Mouse (Mus musculus) 3T3-L1 (cell line): ENCODE measurements around the gene Prcd.
A peak's percentile ranks its signal among the peaks of the same experiment; 100 is the strongest.
"Not testable (repeated sequence)": the region's sequence is repeated elsewhere in the genome, so short reads cannot be mapped to it uniquely, and the experiment has no call there.

Source experiments
- DNase-seq: peaks from one replicate; pipeline ENCODE4 v3.0.0-alpha.2; 2015; ENCODE audit warnings: low read depth, low spot score

The Prcd gene

DNA sequence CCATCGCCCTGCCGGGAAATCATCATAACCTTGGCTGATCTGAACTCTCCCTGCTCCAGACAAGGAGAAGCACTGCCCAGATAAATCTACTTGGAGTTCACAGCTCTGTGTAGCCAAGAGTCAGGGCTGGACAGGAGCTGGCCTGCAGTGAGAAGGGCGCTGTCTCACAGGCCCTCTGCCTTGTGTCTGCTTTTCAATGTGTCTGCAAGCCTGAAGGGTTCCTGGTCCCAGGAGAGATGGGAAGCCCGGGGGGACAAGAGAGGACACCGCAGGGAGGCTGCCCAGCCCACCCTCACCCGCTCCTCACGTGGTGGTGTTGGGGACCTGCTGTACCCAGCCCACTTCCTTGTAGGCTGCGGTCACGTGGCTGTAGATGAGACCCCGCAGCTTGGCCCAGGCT, 4.4 kb upstream of the Prcd start:
- no peak for DNase-seq

- no peak for DNase-seq
Measured at GRCm38 (mm10) chr11:116649711-116650337, 3.5 kb upstream of the Prcd start.

- no peak for DNase-seq
Measured at GRCm38 (mm10) chr11:116650811-116651210, 2.5 kb upstream of the Prcd start.

- no peak for DNase-seq
Measured at GRCm38 (mm10) chr11:116651339-116651738, 2.0 kb upstream of the Prcd start.

DNA sequence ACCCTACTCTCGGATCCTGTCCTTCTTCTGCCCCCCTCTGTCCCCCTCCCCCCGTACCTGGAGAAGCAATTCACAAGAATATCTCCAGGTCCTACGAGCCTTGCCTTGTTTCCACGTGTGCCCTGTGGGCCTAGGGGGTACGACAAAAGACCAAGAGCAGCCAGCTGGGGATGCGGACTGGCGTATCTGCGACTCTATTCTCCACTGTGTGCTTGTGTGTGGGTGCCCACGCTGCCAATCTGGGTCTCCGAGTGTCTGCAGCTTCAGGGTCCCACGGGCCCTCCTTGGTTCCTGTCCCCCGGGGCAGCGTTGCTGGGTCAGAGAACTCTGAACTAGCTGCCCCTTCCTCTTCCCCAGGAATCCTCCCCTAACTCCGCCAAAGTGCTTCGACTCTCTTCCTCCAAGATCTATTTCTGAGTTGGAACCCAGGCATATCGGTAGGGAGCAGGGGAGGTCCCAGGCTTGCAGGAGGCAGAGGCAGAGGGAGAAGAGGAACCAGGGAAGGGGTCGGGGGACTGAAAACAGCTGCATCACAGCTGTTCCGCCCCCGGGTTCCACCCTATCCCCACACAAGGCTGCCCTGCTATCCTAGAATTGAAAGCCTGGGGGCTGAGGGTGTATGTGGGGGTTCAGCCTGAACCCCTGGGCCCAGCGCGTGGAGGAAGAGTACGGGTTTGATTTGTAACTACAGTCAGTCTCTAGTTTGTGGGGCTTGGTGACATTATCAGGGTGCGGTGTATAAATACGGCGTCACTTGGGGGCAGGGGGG, 820 bp upstream of the Prcd start:
- DNase-seq = no peak

DNA sequence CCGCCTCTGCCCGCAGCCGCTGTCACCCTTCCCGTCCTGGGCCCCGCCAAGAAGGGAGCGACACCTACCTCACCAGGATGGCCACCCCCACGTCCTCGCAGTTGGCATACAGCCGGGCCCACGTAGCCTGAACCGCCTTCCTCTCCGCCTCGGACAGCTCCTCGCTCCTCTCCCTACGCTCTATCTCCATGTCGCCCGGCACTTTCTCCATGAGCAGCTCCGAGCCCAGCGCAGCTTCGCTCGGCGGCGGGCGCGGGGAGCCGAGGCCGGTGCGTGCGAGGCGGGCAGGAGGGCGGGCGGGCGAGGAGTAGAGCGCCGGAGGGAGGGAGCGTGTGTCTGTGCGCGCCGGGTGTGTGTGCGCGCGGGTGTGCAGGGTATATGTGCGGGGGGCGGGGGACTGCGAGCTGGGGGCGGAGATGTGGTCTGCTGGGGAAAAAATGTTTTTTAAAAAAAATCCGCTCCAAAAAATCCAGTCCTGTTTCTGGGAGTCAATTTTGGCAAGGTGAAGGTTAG, 431 bp downstream of the Prcd start:
- no peak for DNase-seq

DNA sequence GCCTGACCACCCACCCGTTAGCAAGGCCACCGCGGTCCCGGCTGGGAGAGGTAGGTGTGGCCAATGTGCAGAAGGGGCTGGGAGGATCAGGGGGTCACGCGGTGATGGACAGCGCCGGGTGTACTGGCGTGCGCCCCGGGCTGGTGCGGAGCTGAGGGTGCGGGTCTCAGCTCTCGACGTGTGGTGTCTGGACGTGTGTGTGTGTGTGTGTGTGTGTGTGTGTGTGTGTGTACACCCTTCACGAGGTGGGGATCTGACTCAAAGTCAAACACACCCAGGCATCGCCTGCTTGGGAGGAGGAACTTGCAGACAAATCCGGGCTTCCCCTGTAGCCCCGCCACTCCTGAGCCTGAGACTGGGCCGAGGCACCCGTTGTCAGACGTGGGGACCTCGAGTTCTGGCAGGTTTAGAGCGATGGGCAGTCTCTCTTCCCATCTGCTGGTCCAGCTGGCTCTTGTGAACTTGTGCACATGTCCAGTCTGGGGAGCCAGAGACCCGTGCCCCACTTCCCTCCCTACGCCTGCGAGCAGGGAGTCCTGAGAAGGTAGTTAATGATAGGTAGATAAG, 1.0 kb downstream of the Prcd start, which contains the start of gene Cygb:
Gene Cygb, minus strand, starts transcription at position 59 of the 567 bp plus-strand sequence.
- DNase-seq = no peak

- DNase-seq = no peak
Measured at GRCm38 (mm10) chr11:116656348-116657191, 3.2 kb downstream of the Prcd start.

DNA sequence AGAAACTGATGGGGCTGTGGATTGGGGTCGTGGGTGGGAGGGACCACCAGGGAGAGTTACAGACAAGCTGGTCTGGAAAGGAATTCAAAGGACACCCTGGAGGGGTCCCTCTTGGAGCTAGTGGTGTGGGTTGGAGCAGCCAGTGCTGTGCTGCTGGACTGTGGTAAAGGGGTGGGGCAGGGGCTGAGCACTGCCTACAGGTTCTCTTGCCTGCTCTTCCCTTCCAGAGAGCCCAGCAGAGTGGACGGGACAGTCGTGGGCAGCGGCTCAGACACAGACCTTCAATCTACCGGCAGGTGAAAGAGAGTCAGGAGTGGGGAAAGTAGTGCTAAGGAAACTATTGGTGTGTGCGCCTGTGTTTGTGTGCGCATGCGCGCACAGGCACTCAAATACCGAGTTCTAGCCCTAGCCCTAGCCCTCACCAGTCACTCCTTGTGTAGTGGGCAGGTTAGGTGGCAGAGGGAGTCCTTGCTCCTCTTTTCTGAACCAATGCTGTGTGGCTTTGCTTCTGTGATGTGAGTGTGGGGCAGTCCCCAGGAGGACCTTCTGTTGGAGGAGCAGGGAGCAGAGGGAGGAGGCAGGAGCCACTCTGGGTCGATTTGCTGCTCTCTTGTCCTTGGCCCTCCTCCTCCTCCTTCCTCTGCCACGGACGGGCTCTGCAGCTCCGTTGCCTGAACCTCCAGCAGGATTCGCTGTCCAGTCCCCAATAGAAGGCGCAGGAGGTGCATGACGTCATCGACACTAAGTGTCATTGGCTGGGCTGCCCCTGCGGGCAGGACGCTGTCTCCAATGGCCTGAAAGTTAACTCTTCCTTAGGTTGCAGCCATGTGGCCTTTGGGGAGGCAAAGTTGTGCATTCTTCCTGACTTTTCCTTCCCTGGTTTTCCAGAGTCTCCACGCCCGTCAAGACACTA, 4.2 kb downstream of the Prcd start:
- DNase-seq = peak; percentile 96

GRCm38 (mm10) chr11:116658238-116658637, 4.9 kb downstream of the Prcd start:
- DNase-seq = no peak

DNA sequence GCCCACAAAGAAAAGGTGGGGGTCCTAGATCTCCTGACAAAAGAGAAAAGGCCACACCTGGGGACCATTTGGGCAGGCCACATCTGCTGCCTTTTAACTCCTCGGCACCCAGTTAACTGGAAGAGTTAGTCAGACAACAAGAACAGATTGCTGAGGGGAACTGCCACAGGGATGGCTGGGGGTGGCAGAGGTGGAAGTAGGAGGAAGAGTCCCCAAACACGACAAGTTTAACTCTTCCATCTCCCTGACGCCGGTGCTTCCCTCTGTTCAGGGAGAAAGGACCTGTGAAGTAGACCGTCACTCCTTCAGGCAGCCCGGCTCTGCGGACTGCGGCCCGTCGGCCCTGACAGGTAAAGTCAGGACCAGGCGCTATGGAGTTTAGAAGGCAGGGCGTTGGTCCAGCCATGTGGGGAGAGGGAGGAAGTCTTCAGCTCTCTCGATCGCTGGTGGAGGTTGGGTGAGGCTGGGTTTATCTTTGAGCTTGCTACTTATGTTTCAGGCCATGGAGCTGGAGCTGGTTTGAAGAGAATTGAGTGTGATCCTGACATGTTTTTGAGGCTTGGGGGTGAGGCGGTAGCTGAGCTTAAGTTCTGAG, 5.8 kb downstream of the Prcd start:
- DNase-seq = no peak

DNA sequence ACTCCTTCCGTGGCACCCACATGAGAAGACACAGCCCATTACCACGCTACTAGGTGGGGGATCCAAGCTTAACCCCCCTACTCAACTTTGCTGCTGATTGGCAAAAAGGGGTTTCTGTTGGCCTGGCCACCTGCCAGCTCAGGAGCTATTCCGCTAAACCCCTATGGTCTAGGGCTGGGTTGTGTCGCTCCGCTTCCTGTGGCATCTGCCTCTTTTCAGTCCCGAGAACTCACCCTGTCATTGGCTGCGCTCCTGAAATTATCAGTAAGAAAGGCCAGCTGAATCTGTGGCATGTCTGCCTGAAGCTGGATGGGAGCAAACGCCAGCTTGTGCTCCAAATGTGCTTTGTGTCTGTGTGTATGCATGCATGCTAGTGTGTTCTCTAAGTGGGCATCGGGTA, 6.8 kb downstream of the Prcd start:
- DNase-seq = no peak

- no peak for DNase-seq
Measured at GRCm38 (mm10) chr11:116661291-116661947, 8.1 kb downstream of the Prcd start.

DNA sequence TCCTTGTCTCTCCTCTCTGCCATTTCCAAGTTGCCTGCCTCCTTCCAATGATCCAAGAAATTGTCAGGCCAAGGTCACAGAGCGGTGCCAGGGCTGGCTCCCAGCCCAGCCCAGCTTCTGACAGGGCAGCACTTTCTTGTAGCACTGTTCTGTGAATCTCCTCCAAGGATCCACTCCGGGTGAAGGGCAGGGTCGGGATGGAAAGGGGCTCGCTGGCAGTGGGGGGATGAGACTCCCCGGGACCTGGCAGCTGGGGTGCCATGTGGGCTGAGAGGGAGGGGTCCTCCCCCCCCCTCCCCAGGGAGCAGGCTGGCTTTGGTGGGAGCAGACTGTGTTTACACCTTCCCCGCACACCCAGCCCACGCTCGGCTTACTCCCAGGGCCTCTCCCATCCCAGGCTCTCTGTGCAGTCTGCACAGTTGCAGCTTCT, 8.6 kb downstream of the Prcd start:
- DNase-seq = no peak

DNA sequence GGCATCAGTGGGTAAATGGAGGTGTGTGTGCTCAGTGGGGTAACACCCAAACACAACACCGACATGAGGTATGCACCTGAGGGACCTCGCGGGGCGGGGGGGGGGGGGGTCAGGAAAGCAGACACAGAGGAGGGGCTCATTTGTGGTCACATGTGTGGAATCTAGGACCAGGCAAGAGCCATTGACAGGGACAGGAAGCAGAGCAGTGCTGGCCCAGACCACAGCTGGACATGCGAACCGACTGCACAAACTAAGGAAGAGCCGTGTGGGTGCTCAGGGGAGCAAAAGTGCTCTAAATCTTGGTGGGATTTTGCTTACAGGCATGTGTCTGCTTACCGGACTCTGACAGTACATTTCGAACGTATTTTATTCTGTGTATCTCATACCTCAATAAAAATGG, 12.0 kb downstream of the Prcd start:
- DNase-seq = no peak

GRCm38 (mm10) chr11:116666566-116666965, 13.2 kb downstream of the Prcd start:
- DNase-seq = peak; percentile 68

GRCm38 (mm10) chr11:116667012-116667411, 13.7 kb downstream of the Prcd start:
- DNase-seq = not testable (repeated sequence)

- no peak for DNase-seq
Measured at GRCm38 (mm10) chr11:116667930-116668329, 14.6 kb downstream of the Prcd start.

GRCm38 (mm10) chr11:116668381-116668825, 15.1 kb downstream of the Prcd start:
- no peak for DNase-seq

DNA sequence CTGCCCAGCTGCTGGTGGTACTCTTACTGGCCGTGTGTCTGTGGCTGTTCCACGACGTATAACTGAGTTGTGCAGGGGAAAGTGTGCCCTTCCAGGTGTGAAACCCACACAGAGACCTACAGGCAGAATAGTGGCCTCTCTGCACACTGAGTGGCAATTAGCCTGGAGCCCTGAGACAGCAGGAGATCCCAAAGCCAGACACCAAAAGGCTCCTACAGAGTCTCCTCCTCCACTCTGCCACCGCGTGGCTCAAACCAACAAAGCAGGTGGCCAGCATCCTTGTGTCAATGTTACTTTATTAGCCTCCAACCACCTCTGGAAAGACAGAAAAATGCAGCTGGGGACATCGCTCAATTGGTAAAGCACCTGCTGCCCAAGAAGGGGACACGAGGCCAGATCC, 15.5 kb downstream of the Prcd start:
- no peak for DNase-seq
